Mouse (Mus musculus) midbrain, embryonic 14.5 days (tissue): ENCODE measurements at regions not wholly inside any gene's neighbourhood (a gene's known extent, or its start where the extent isn't known, plus 50 kb on each side); places are given as distances from the start of the nearest gene placed in this dataset.

ENCODE experiments used
- ATAC-seq: fragments of 200-750 bp; cut with Nextera tagmentation; 2 replicates; pipeline ENCODE4 v1.8.0; 2017; ENCODE audit warnings: moderate number of reproducible peaks, moderate library complexity; ENCODE audit not compliant: low FRiP score, low TSS enrichment
- DNase-seq: peaks from one replicate; pipeline ENCODE4 v3.0.0-alpha.2; 2015
- H3K27ac ChIP-seq: fragments of 300-500 bp; sonication (generic); replicated peaks from 2 replicates; pipeline ENCODE4 v1.5.1; 2014; ENCODE audit warnings: mild to moderate bottlenecking, low read depth, low read length, moderate library complexity
- H3K27me3 ChIP-seq: fragments of 300-500 bp; sonication (generic); 2 replicates; pipeline ENCODE4 v1.6.1; 2014; ENCODE audit warnings: low read length, control low read depth, mixed read lengths; ENCODE audit not compliant: control insufficient read depth, insufficient read depth
- H3K36me3 ChIP-seq: fragments of 300-500 bp; sonication (generic); 2 replicates; pipeline ENCODE4 v1.6.1; 2014; ENCODE audit warnings: low read length, control low read depth; ENCODE audit not compliant: control insufficient read depth, insufficient read depth
- H3K4me1 ChIP-seq: fragments of 300-500 bp; sonication (generic); 2 replicates; pipeline ENCODE4 v1.6.1; 2014; ENCODE audit warnings: mild to moderate bottlenecking, antibody characterized with exemption, low read length, control low read depth; ENCODE audit not compliant: control insufficient read depth, insufficient read depth
- H3K4me2 ChIP-seq: fragments of 300-500 bp; sonication (generic); 2 replicates; pipeline ENCODE4 v1.6.1; 2014; ENCODE audit warnings: mild to moderate bottlenecking, low read length, moderate library complexity
- H3K4me3 ChIP-seq: fragments of 300-500 bp; sonication (generic); replicated peaks from 2 replicates; pipeline ENCODE4 v1.5.1; 2014; ENCODE audit warnings: low read depth, low read length
- H3K9ac ChIP-seq: fragments of 300-500 bp; sonication (generic); replicated peaks from 2 replicates; pipeline ENCODE4 v1.6.1; 2014; ENCODE audit warnings: mild to moderate bottlenecking, low read length, moderate library complexity
- H3K9me3 ChIP-seq: fragments of 300-500 bp; sonication (generic); 2 replicates; pipeline ENCODE4 v1.6.1; 2016; ENCODE audit warnings: low read length, control low read depth, mixed read lengths; ENCODE audit not compliant: control insufficient read depth
- WGBS: fragments of 180-500 bp; shearing (Covaris S2); extraction: QIAGEN DNeasy Blood & Tissue Kit; methylation state at CpG from one replicate; pipeline ENCODE4 v1.1.7; 2014; 5-methylcytosine and 5-hydroxymethylcytosine counted together

GRCm38 (mm10) chr2:114848914-114849313 lies 194.2 kb upstream of the Dph6 start:
- no peaks in the 10 kb centered on the region for H3K27me3 ChIP-seq
- no peaks in the 10 kb centered on the region for H3K4me1 ChIP-seq
- no peak overlapping the region for H3K4me3 ChIP-seq
- H3K27ac ChIP-seq, result no peak overlapping the region
- ATAC-seq (no peak), DNase-seq (no peak)
- no peak overlapping the region for H3K4me2 ChIP-seq
- no peak overlapping the region for H3K9ac ChIP-seq
- no peaks in the 10 kb centered on the region for H3K9me3 ChIP-seq
- WGBS, result 97% methylated on average over 2 of the region's 2 CpGs
- H3K36me3 ChIP-seq, result no peaks in the 10 kb centered on the region

- no peaks in the 10 kb centered on the region for H3K36me3 ChIP-seq
These were observed 199.2 kb upstream of the Dph6 start for GRCm38 (mm10) chr2:114853715-114854530.

GRCm38 (mm10) chr2:114872272-114872671 lies 217.5 kb upstream of the Dph6 start:
- Histone ChIP-seq H3K36me3 (no peaks in the 10 kb centered on the region), H3K4me1 (0 out of 2 replicates have a peak, but pooled peaks cover 3% of the 10 kb centered on the region), H3K4me2 (no peak overlapping the region), H3K4me3 (no peak overlapping the region), H3K9me3 (no peaks in the 10 kb centered on the region), H3K27ac (no peak overlapping the region), H3K9ac (no peak overlapping the region), H3K27me3 (no peaks in the 10 kb centered on the region)
- ATAC-seq, result no peak
- WGBS, result 43% methylated on average over 7 of the region's 7 CpGs
- DNase-seq, result peak; percentile 52

More at GRCm38 (mm10) chr2:114853715-114854530, 199.2 kb upstream of the Dph6 start:
- Histone ChIP-seq H3K27me3 (no peaks in the 10 kb centered on the region), H3K9ac (no peak overlapping the region), H3K4me1 (no peaks in the 10 kb centered on the region; the same call in 1 of the 2 replicates), H3K27ac (no peak overlapping the region), H3K4me3 (no peak overlapping the region), H3K4me2 (peak overlapping the region; percentile 13; the same call in 1 of the 2 replicates), H3K9me3 (no peaks in the 10 kb centered on the region)
- 37% methylated on average over 13 of the region's 13 CpGs for WGBS
- ATAC-seq (peak; percentile 86), DNase-seq (peak; percentile 94)

- H3K4me3 ChIP-seq, result no peak overlapping the region
- ATAC-seq (no peak), DNase-seq (no peak)
- no peaks in the 10 kb centered on the region for H3K9me3 ChIP-seq
- H3K9ac ChIP-seq, result no peak overlapping the region
- 0 out of 2 replicates have a peak, but pooled peaks cover 3% of the 10 kb centered on the region for H3K4me1 ChIP-seq
- H3K36me3 ChIP-seq, result no peaks in the 10 kb centered on the region
- no peaks in the 10 kb centered on the region for H3K27me3 ChIP-seq
- WGBS, result 65% methylated on average over 4 of the region's 4 CpGs
- no peak overlapping the region for H3K27ac ChIP-seq
- no peak overlapping the region for H3K4me2 ChIP-seq
These were observed 218.3 kb upstream of the Dph6 start for GRCm38 (mm10) chr2:114873090-114873489.

- no peak overlapping the region for H3K4me2 ChIP-seq
- no peaks in the 10 kb centered on the region for H3K4me1 ChIP-seq
- H3K27me3 ChIP-seq, result no peaks in the 10 kb centered on the region
- H3K36me3 ChIP-seq, result no peaks in the 10 kb centered on the region
- no peak overlapping the region for H3K9ac ChIP-seq
- H3K27ac ChIP-seq, result no peak overlapping the region
- no peak for ATAC-seq
- H3K9me3 ChIP-seq, result no peaks in the 10 kb centered on the region
- WGBS, result 70% methylated on average over 2 of the region's 2 CpGs
- no peak overlapping the region for H3K4me3 ChIP-seq
- DNase-seq, result peak; percentile 47
These were observed 224.3 kb upstream of the Dph6 start for GRCm38 (mm10) chr2:114879084-114879483.

GRCm38 (mm10) chr2:114879784-114880183 lies 225.0 kb upstream of the Dph6 start:
- no peaks in the 10 kb centered on the region for H3K4me1 ChIP-seq
- H3K36me3 ChIP-seq, result no peaks in the 10 kb centered on the region
- no peak overlapping the region for H3K27ac ChIP-seq
- H3K9ac ChIP-seq, result no peak overlapping the region
- no peaks in the 10 kb centered on the region for H3K9me3 ChIP-seq
- no peak overlapping the region for H3K4me2 ChIP-seq
- DNase-seq (peak; percentile 19), ATAC-seq (no peak)
- 63% methylated on average over 2 of the region's 2 CpGs for WGBS
- no peaks in the 10 kb centered on the region for H3K27me3 ChIP-seq
- H3K4me3 ChIP-seq, result no peak overlapping the region

- ATAC-seq, result no peak
- no peaks in the 10 kb centered on the region for H3K36me3 ChIP-seq
- no peaks in the 10 kb centered on the region for H3K4me1 ChIP-seq
- no peak overlapping the region for H3K9ac ChIP-seq
- H3K27me3 ChIP-seq, result no peaks in the 10 kb centered on the region
- H3K27ac ChIP-seq, result no peak overlapping the region
- WGBS, result 86% methylated on average over 2 of the region's 2 CpGs
- DNase-seq, result no peak
- H3K4me3 ChIP-seq, result no peak overlapping the region
- H3K4me2 ChIP-seq, result no peak overlapping the region
- H3K9me3 ChIP-seq, result no peaks in the 10 kb centered on the region
These were observed 231.0 kb upstream of the Dph6 start for GRCm38 (mm10) chr2:114885734-114886260.

GRCm38 (mm10) chr2:114898812-114899211 lies 244.0 kb upstream of the Dph6 start:
- Histone ChIP-seq H3K9ac (no peak overlapping the region), H3K4me1 (no peaks in the 10 kb centered on the region), H3K27ac (no peak overlapping the region), H3K27me3 (no peaks in the 10 kb centered on the region), H3K9me3 (no peaks in the 10 kb centered on the region), H3K4me2 (no peak overlapping the region), H3K36me3 (no peaks in the 10 kb centered on the region), H3K4me3 (no peak overlapping the region)
- 91% methylated on average over 2 of the region's 2 CpGs for WGBS
- DNase-seq (no peak), ATAC-seq (no peak)
